Mouse (Mus musculus): ENCODE results near the gene Auh. TPM values are rescaled to one million over a fixed set of nuclear protein-coding genes. Genes with fewer than 3 reads are reported as not detected.

Auh gene
- total RNA-seq, 2 experiments from 2014 or later, result 80.7 to 81.5 TPM

GRCm38 (mm10) chr13:52880386-52880785 lies 49.1 kb downstream of the Auh start:
- DNase-seq (ENCODE audit: low spot score in 2 of 2), result no peak

GRCm38 (mm10) chr13:52879918-52880317 lies 49.6 kb downstream of the Auh start:
- DNase-seq (ENCODE audit: low spot score in 2 of 2), result no peak

- DNase-seq (ENCODE audit: low spot score in 2 of 2), result no peak
Measured at GRCm38 (mm10) chr13:52879291-52879690, 50.2 kb downstream of the Auh start.

GRCm38 (mm10) chr13:52878823-52879222 lies 50.7 kb downstream of the Auh start:
- DNase-seq (ENCODE audit: low spot score in 2 of 2), result no peak

- no peak for DNase-seq (ENCODE audit: low spot score in 2 of 2)
Measured at GRCm38 (mm10) chr13:52875541-52876325, 53.7 kb downstream of the Auh start.

GRCm38 (mm10) chr13:52875089-52875488 lies 54.4 kb downstream of the Auh start:
- no peak for DNase-seq (ENCODE audit: low spot score in 2 of 2)

GRCm38 (mm10) chr13:52874338-52874737 lies 55.1 kb downstream of the Auh start:
- no peak for DNase-seq (ENCODE audit: low spot score in 2 of 2)

GRCm38 (mm10) chr13:52873923-52874322 lies 55.6 kb downstream of the Auh start:
- no peak for DNase-seq (ENCODE audit: low spot score in 2 of 2)

GRCm38 (mm10) chr13:52866005-52866792 lies 63.3 kb downstream of the Auh start:
- DNase-seq (ENCODE audit: low spot score in 2 of 2), result peak; percentile 45

GRCm38 (mm10) chr13:52863436-52863835 lies 66.0 kb downstream of the Auh start:
- no peak for DNase-seq (ENCODE audit: low spot score in 2 of 2)

GRCm38 (mm10) chr13:52860006-52860685 lies 69.3 kb downstream of the Auh start:
- DNase-seq (ENCODE audit: low spot score in 2 of 2), result no peak

- peak in 1 of 2 experiments; percentile 47 for DNase-seq (ENCODE audit: low spot score in 2 of 2)
Measured at GRCm38 (mm10) chr13:52859065-52859820, 70.2 kb downstream of the Auh start.

- no peak for DNase-seq (ENCODE audit: low spot score in 2 of 2)
Measured at GRCm38 (mm10) chr13:52858373-52858772, 71.1 kb downstream of the Auh start.

- DNase-seq (ENCODE audit: low spot score in 2 of 2), result no peak
Measured at GRCm38 (mm10) chr13:52857781-52858180, 71.7 kb downstream of the Auh start.

- DNase-seq (ENCODE audit: low spot score in 2 of 2), result no peak
Measured at GRCm38 (mm10) chr13:52853536-52853935, 75.9 kb downstream of the Auh start.

- no peak for DNase-seq (ENCODE audit: low spot score in 2 of 2)
Measured at GRCm38 (mm10) chr13:52851886-52852285, 77.6 kb downstream of the Auh start.

- no peak for DNase-seq (ENCODE audit: low spot score in 2 of 2)
Measured at GRCm38 (mm10) chr13:52850024-52850723, 79.3 kb downstream of the Auh start.

- DNase-seq (ENCODE audit: low spot score in 2 of 2), result no peak
Measured at GRCm38 (mm10) chr13:52849394-52849801, 80.1 kb downstream of the Auh start.

- no peak for DNase-seq (ENCODE audit: low spot score in 2 of 2)
Measured at GRCm38 (mm10) chr13:52847481-52847880, 82.0 kb downstream of the Auh start.

- DNase-seq (ENCODE audit: low spot score in 2 of 2), result no peak
Measured at GRCm38 (mm10) chr13:52847071-52847470, 82.4 kb downstream of the Auh start.

Measured in layer of hippocampus, postnatal 10 days (tissue).